Mouse (Mus musculus): ENCODE results near the gene Edf1. TPM values are rescaled to one million over a fixed set of nuclear protein-coding genes. Genes with fewer than 3 reads are reported as not detected.
"Not testable (repeated sequence)": the region's sequence is repeated elsewhere in the genome, so short reads cannot be mapped to it uniquely, and the experiment has no call there.

Edf1 gene
- polyA plus RNA-seq, 1 experiment from 2014 or later = 453 TPM

GRCm38 (mm10) chr2:25546811-25547491, 10.7 kb upstream of the Edf1 start, which contains the start of gene Traf2:
Traf2 (minus strand) TSS chr2:25546940.
- H3K4me1 ChIP-seq (replicated peaks) = peaks cover 18% of the 10 kb centered on the region
- no peaks in the 10 kb centered on the region for H3K36me3 ChIP-seq
- H3K9me3 ChIP-seq = no peaks in the 10 kb centered on the region
- H3K27ac ChIP-seq (replicated peaks) = no peak within 1 kb of the TSS; the same call in 1 of the 2 replicates
- no peaks in the 10 kb centered on the region for H3K27me3 ChIP-seq
- H3K9ac ChIP-seq = peak within 1 kb of the TSS; percentile 78
- peak within 1 kb of the TSS; percentile 83 for H3K4me2 ChIP-seq
- peak; percentile 100 for ATAC-seq (ENCODE audit: low read depth)
- peak within 1 kb of the TSS; percentile 63 for H3K4me3 ChIP-seq
- WGBS = 3% methylated on average over 48 of the region's 48 CpGs

- Histone ChIP-seq H3K4me1 (replicated peaks) (peaks cover 18% of the 10 kb centered on the region), H3K4me3 (no peak overlapping the region), H3K27ac (replicated peaks) (no peak overlapping the region), H3K9ac (no peak overlapping the region), H3K27me3 (no peaks in the 10 kb centered on the region), H3K9me3 (no peaks in the 10 kb centered on the region), H3K36me3 (no peaks in the 10 kb centered on the region), H3K4me2 (no peak overlapping the region)
- ATAC-seq (ENCODE audit: low read depth) = no peak
- 77% methylated on average over 9 of the region's 9 CpGs for WGBS
These were observed 8.3 kb upstream of the Edf1 start for GRCm38 (mm10) chr2:25549021-25549991.

- ATAC-seq (ENCODE audit: low read depth) = no peak
- no peak overlapping the region for H3K4me2 ChIP-seq
- WGBS = 32% methylated on average over 5 of the region's 5 CpGs
- no peaks in the 10 kb centered on the region for H3K36me3 ChIP-seq
- H3K27ac ChIP-seq (replicated peaks) = no peak overlapping the region
- no peaks in the 10 kb centered on the region for H3K9me3 ChIP-seq
- peaks cover 8% of the 10 kb centered on the region for H3K4me1 ChIP-seq (replicated peaks)
- no peak overlapping the region for H3K9ac ChIP-seq
- no peak overlapping the region for H3K4me3 ChIP-seq
- H3K27me3 ChIP-seq = no peaks in the 10 kb centered on the region
These were observed 6.5 kb upstream of the Edf1 start for GRCm38 (mm10) chr2:25551186-25551585.

- H3K4me3 ChIP-seq; H3K36me3 ChIP-seq; H3K9me3 ChIP-seq; ATAC-seq (ENCODE audit: low read depth); H3K27me3 ChIP-seq; H3K9ac ChIP-seq; H3K27ac ChIP-seq (replicated peaks); H3K4me2 ChIP-seq: not testable (repeated sequence)
- peaks cover 13% of the 10 kb centered on the region for H3K4me1 ChIP-seq (replicated peaks)
- 93% methylated on average over 4 of the region's 4 CpGs for WGBS
These were observed 4.4 kb upstream of the Edf1 start for GRCm38 (mm10) chr2:25553171-25553786.

GRCm38 (mm10) chr2:25555479-25555878, 2.2 kb upstream of the Edf1 start:
- not testable (repeated sequence) for H3K4me2 ChIP-seq; H3K4me3 ChIP-seq; H3K27ac ChIP-seq (replicated peaks); ATAC-seq (ENCODE audit: low read depth); H3K27me3 ChIP-seq; H3K9ac ChIP-seq; H3K36me3 ChIP-seq; H3K9me3 ChIP-seq
- WGBS = 50% methylated on average over 2 of the region's 2 CpGs
- H3K4me1 ChIP-seq (replicated peaks) = peaks cover 28% of the 10 kb centered on the region

- no peak for ATAC-seq (ENCODE audit: low read depth)
- peaks cover 28% of the 10 kb centered on the region for H3K4me1 ChIP-seq (replicated peaks)
- peak overlapping the region; percentile 84; the same call in 1 of the 2 replicates for H3K4me2 ChIP-seq
- WGBS = 39% methylated on average over 1 of the region's 1 CpGs
- H3K4me3 ChIP-seq = no peak overlapping the region
- peaks cover 15% of the 10 kb centered on the region for H3K36me3 ChIP-seq
- no peak overlapping the region for H3K27ac ChIP-seq (replicated peaks)
- 0 out of 2 replicates have a peak overlapping the region, but pooled peaks have one; percentile 97 for H3K9ac ChIP-seq
- no peaks in the 10 kb centered on the region for H3K9me3 ChIP-seq
- H3K27me3 ChIP-seq = no peaks in the 10 kb centered on the region
These were observed 1.4 kb upstream of the Edf1 start for GRCm38 (mm10) chr2:25556296-25556695.

GRCm38 (mm10) chr2:25557964-25558360, 315 bp downstream of the Edf1 start:
- 0% methylated on average over 24 of the region's 24 CpGs for WGBS
- peak overlapping the region; percentile 97 for H3K9ac ChIP-seq

GRCm38 (mm10) chr2:25558774-25559173, 1.1 kb downstream of the Edf1 start:
- no peaks in the 10 kb centered on the region for H3K27me3 ChIP-seq
- peaks cover 39% of the 10 kb centered on the region for H3K36me3 ChIP-seq
- no peak for ATAC-seq (ENCODE audit: low read depth)
- H3K9ac ChIP-seq = peak overlapping the region; percentile 97
- H3K4me3 ChIP-seq = peak overlapping the region; percentile 91
- no peak overlapping the region for H3K27ac ChIP-seq (replicated peaks)
- no peaks in the 10 kb centered on the region for H3K9me3 ChIP-seq
- WGBS = 86% methylated on average over 6 of the region's 6 CpGs
- H3K4me1 ChIP-seq (replicated peaks) = peaks cover 28% of the 10 kb centered on the region
- H3K4me2 ChIP-seq = peak overlapping the region; percentile 84

More at GRCm38 (mm10) chr2:25557964-25558360, 315 bp downstream of the Edf1 start:
- no peaks in the 10 kb centered on the region for H3K27me3 ChIP-seq
- H3K4me2 ChIP-seq = peak overlapping the region; percentile 84
- ATAC-seq (ENCODE audit: low read depth) = peak; percentile 35
- H3K4me1 ChIP-seq (replicated peaks) = peaks cover 28% of the 10 kb centered on the region
- no peaks in the 10 kb centered on the region for H3K9me3 ChIP-seq
- H3K27ac ChIP-seq (replicated peaks) = peak overlapping the region; percentile 82
- peaks cover 31% of the 10 kb centered on the region for H3K36me3 ChIP-seq
- peak overlapping the region; percentile 91 for H3K4me3 ChIP-seq

- peaks cover 57% of the 10 kb centered on the region for H3K36me3 ChIP-seq
These were observed 2.9 kb downstream of the Edf1 start for GRCm38 (mm10) chr2:25560551-25560950.

GRCm38 (mm10) chr2:25561946-25562345, 4.3 kb downstream of the Edf1 start:
- H3K4me2 ChIP-seq = no peak overlapping the region
- no peak for ATAC-seq (ENCODE audit: low read depth)
- no peak overlapping the region for H3K27ac ChIP-seq (replicated peaks)
- no peak overlapping the region for H3K4me3 ChIP-seq
- H3K9ac ChIP-seq = no peak overlapping the region
- H3K36me3 ChIP-seq = peaks cover 69% of the 10 kb centered on the region
- H3K27me3 ChIP-seq = no peaks in the 10 kb centered on the region
- H3K9me3 ChIP-seq = no peaks in the 10 kb centered on the region
- H3K4me1 ChIP-seq (replicated peaks) = peaks cover 20% of the 10 kb centered on the region
- 86% methylated on average over 9 of the region's 9 CpGs for WGBS

More at GRCm38 (mm10) chr2:25560551-25560950, 2.9 kb downstream of the Edf1 start:
- no peak overlapping the region for H3K9ac ChIP-seq
- H3K4me1 ChIP-seq (replicated peaks) = peaks cover 28% of the 10 kb centered on the region
- H3K27me3 ChIP-seq = no peaks in the 10 kb centered on the region
- no peak overlapping the region for H3K4me3 ChIP-seq
- no peak overlapping the region for H3K4me2 ChIP-seq
- ATAC-seq (ENCODE audit: low read depth) = no peak
- H3K27ac ChIP-seq (replicated peaks) = no peak overlapping the region
- no peaks in the 10 kb centered on the region for H3K9me3 ChIP-seq
- WGBS = 94% methylated on average over 8 of the region's 8 CpGs

GRCm38 (mm10) chr2:25565741-25566140, 8.1 kb downstream of the Edf1 start:
- H3K4me2 ChIP-seq = no peak overlapping the region
- 90% methylated on average over 8 of the region's 8 CpGs for WGBS
- H3K9me3 ChIP-seq = no peaks in the 10 kb centered on the region
- no peak overlapping the region for H3K27ac ChIP-seq (replicated peaks)
- H3K4me1 ChIP-seq (replicated peaks) = no peaks in the 10 kb centered on the region
- peaks cover 97% of the 10 kb centered on the region for H3K36me3 ChIP-seq
- no peak overlapping the region for H3K9ac ChIP-seq
- H3K4me3 ChIP-seq = no peak overlapping the region
- ATAC-seq (ENCODE audit: low read depth) = no peak
- no peaks in the 10 kb centered on the region for H3K27me3 ChIP-seq

- Histone ChIP-seq H3K4me2 (no peak overlapping the region), H3K4me3 (no peak overlapping the region), H3K4me1 (replicated peaks) (no peaks in the 10 kb centered on the region), H3K36me3 (peaks cover 97% of the 10 kb centered on the region), H3K9me3 (no peaks in the 10 kb centered on the region), H3K27me3 (no peaks in the 10 kb centered on the region), H3K9ac (no peak overlapping the region), H3K27ac (replicated peaks) (no peak overlapping the region)
- 83% methylated on average over 6 of the region's 6 CpGs for WGBS
- no peak for ATAC-seq (ENCODE audit: low read depth)
These were observed 8.9 kb downstream of the Edf1 start for GRCm38 (mm10) chr2:25566558-25566957.

Measured in neural tube, embryonic 13.5 days (tissue).